Comparison of ENCODE assay signal across 19 mouse cellular contexts in genomic region chr12:66702781-66703180, GRCm38 (mm10).
"Had no signal": no experiment of that assay in that cellular context is flagged by ENCODE, and none has a peak within 500 bp of the region (broad histone marks: within the 10 kb centered on the region; RNA-seq: fewer than 3 reads in every experiment).

No protein-coding gene starts in this region.

- H3K27me3 ChIP-seq: midbrain, embryonic 12.5 days; neural tube, embryonic 13.5 days; neural tube, embryonic 15.5 days had no signal

- H3K4me3 ChIP-seq: midbrain, embryonic 10.5 days; midbrain, embryonic 12.5 days; myocyte; neural tube, embryonic 13.5 days; neural tube, embryonic 15.5 days had no signal

- H3K9ac ChIP-seq: liver, postnatal 0 days; lung, embryonic 14.5 days; midbrain, embryonic 12.5 days; neural tube, embryonic 13.5 days; neural tube, embryonic 15.5 days had no signal

- ATAC-seq: liver, postnatal 0 days; midbrain, embryonic 16.5 days had no signal

- H3K36me3 ChIP-seq: midbrain, embryonic 10.5 days; midbrain, embryonic 12.5 days; neural tube, embryonic 13.5 days; neural tube, embryonic 15.5 days had no signal

- DNase-seq: liver, postnatal 0 days; lung, embryonic 14.5 days; lung, postnatal 10 days; lung, postnatal 4 days; midbrain, embryonic 14.5 days; retina, postnatal 1 day; right cerebral cortex, adult 18-20 months; right cerebral cortex, postnatal 25 days; right cerebral cortex, postnatal 4 days; spleen, adult 18-20 months; thymus, adult 2 months; thymus, postnatal 25 days; thymus, postnatal 4 days had no signal

- H3K9me3 ChIP-seq: midbrain, embryonic 10.5 days; midbrain, embryonic 12.5 days; neural tube, embryonic 13.5 days; neural tube, embryonic 15.5 days had no signal

- H3K4me1 ChIP-seq: midbrain, embryonic 10.5 days; midbrain, embryonic 12.5 days; neural tube, embryonic 13.5 days; neural tube, embryonic 15.5 days had no signal

- H3K4me2 ChIP-seq: lung, embryonic 14.5 days; midbrain, embryonic 12.5 days; neural tube, embryonic 13.5 days; neural tube, embryonic 15.5 days had no signal

- H3K27ac ChIP-seq: midbrain, embryonic 10.5 days; midbrain, embryonic 12.5 days; neural tube, embryonic 13.5 days; neural tube, embryonic 15.5 days had no signal
